Mouse (Mus musculus) liver, embryonic 13.5 days (tissue): Measurements from ENCODE around the gene Psmd12. TPM values are rescaled to one million over a fixed set of nuclear protein-coding genes. Genes with fewer than 3 reads are reported as not detected.

ENCODE experiments used
- ATAC-seq: fragments of 200-750 bp; cut with Nextera tagmentation; 2 replicates; pipeline ENCODE4 v1.8.0; 2017; ENCODE audit warnings: low read depth, mild to moderate bottlenecking, moderate number of reproducible peaks, moderate library complexity
- DNase-seq: peaks from one replicate; pipeline ENCODE4 v3.0.0; 2022
- H3K27ac ChIP-seq: fragments of 300-500 bp; sonication (generic); 2 replicates; pipeline ENCODE4 v1.5.1; 2015; ENCODE audit warnings: moderate library complexity, mild to moderate bottlenecking, inconsistent platforms
- H3K27me3 ChIP-seq: fragments of 300-500 bp; sonication (generic); 2 replicates; pipeline ENCODE4 v1.6.1; 2015; ENCODE audit warnings: mild to moderate bottlenecking, inconsistent platforms
- H3K36me3 ChIP-seq: fragments of 300-500 bp; sonication (generic); 2 replicates; pipeline ENCODE4 v1.6.1; 2015; ENCODE audit warnings: mild to moderate bottlenecking, inconsistent platforms
- H3K4me1 ChIP-seq: fragments of 300-500 bp; sonication (generic); replicated peaks from 2 replicates; pipeline ENCODE4 v1.6.1; 2015; ENCODE audit warnings: inconsistent platforms
- H3K4me2 ChIP-seq: fragments of 300-500 bp; sonication (generic); 2 replicates; pipeline ENCODE4 v1.6.1; 2015; ENCODE audit warnings: inconsistent platforms, mild to moderate bottlenecking, moderate library complexity
- H3K4me3 ChIP-seq: fragments of 300-500 bp; sonication (generic); replicated peaks from 2 replicates; pipeline ENCODE4 v1.5.1; 2015; ENCODE audit warnings: mild to moderate bottlenecking, inconsistent platforms
- H3K9ac ChIP-seq: fragments of 300-500 bp; sonication (generic); 2 replicates; pipeline ENCODE4 v1.6.1; 2015; ENCODE audit warnings: mild to moderate bottlenecking, inconsistent platforms
- H3K9me3 ChIP-seq: fragments of 300-500 bp; sonication (generic); replicated peaks from 2 replicates; pipeline ENCODE4 v1.6.1; 2016; ENCODE audit warnings: inconsistent platforms
- WGBS: fragments of 180-500 bp; shearing (Covaris S2); methylation state at CpG from one replicate; pipeline ENCODE4 v1.1.7; 2015; ENCODE audit not compliant: insufficient replicate concordance; 5-methylcytosine and 5-hydroxymethylcytosine counted together
- polyA plus RNA-seq: library from polyadenylated mRNA; unstranded; fragments of >200 nt; fragmentation: Nextera tagmentation; extraction: Ambion mirVana; gene quantifications from 2 replicates; pipeline ENCODE4 v1.2.1, GENCODE M21; 2015

Gene Psmd12
- polyA plus RNA-seq, 1 experiment from 2014 or later: 134 TPM

GRCm38 (mm10) chr11:107463251-107463681 lies 16.0 kb upstream of the Psmd12 start:
- WGBS: 85% methylated on average over 12 of the region's 12 CpGs
- no peak for ATAC-seq

DNA sequence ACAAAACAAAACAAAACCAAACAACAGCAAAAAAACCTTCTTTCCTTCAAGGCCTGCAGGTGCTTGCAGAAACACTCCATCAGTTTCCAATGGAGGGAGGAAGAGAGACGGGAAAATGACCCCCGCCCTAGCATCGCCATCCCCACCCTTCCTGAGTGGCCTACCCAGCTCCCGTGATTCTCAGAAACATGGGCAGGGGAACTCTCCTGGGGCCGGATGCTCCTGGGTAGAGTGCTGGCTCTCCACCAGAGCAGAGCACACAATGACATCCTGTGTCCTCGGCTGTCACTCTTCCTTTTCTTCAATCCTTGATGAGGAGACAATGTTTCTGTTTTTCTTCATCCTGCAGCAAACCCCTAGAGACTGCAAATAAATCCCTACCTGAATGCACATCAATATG lies 15.1 kb upstream of the Psmd12 start:
- Histone ChIP-seq H3K9me3 (0 out of 2 replicates have a peak, but pooled peaks cover 2% of the 10 kb centered on the region), H3K4me3 (no peak overlapping the region), H3K27me3 (no peaks in the 10 kb centered on the region), H3K27ac (no peak overlapping the region), H3K9ac (0 out of 2 replicates have a peak overlapping the region, but pooled peaks have one; percentile 28), H3K4me2 (no peak overlapping the region), H3K4me1 (peaks cover 52% of the 10 kb centered on the region), H3K36me3 (peaks cover 4% of the 10 kb centered on the region; the same call in 1 of the 2 replicates)
- DNase-seq (no peak), ATAC-seq (no peak)
- WGBS: 56% methylated on average over 6 of the region's 6 CpGs

More at GRCm38 (mm10) chr11:107463251-107463681, 16.0 kb upstream of the Psmd12 start:
- no peak overlapping the region for H3K27ac ChIP-seq
- DNase-seq: no peak
- no peak overlapping the region for H3K9ac ChIP-seq
- H3K4me1 ChIP-seq: peaks cover 57% of the 10 kb centered on the region
- H3K4me2 ChIP-seq: no peak overlapping the region
- no peaks in the 10 kb centered on the region for H3K27me3 ChIP-seq
- H3K36me3 ChIP-seq: peaks cover 4% of the 10 kb centered on the region; the same call in 1 of the 2 replicates
- H3K9me3 ChIP-seq: 0 out of 2 replicates have a peak, but pooled peaks cover 2% of the 10 kb centered on the region
- no peak overlapping the region for H3K4me3 ChIP-seq

GRCm38 (mm10) chr11:107465041-107465440 lies 14.2 kb upstream of the Psmd12 start:
- H3K4me2 ChIP-seq: no peak overlapping the region
- H3K27ac ChIP-seq: peak overlapping the region; percentile 32; the same call in 1 of the 2 replicates
- DNase-seq: no peak
- no peak for ATAC-seq
- H3K4me3 ChIP-seq: no peak overlapping the region
- no peak overlapping the region for H3K9ac ChIP-seq
- 85% methylated on average over 4 of the region's 4 CpGs for WGBS
- 0 out of 2 replicates have a peak, but pooled peaks cover 2% of the 10 kb centered on the region for H3K9me3 ChIP-seq
- no peaks in the 10 kb centered on the region for H3K27me3 ChIP-seq
- H3K36me3 ChIP-seq: peaks cover 4% of the 10 kb centered on the region; the same call in 1 of the 2 replicates
- H3K4me1 ChIP-seq: peaks cover 50% of the 10 kb centered on the region

DNA sequence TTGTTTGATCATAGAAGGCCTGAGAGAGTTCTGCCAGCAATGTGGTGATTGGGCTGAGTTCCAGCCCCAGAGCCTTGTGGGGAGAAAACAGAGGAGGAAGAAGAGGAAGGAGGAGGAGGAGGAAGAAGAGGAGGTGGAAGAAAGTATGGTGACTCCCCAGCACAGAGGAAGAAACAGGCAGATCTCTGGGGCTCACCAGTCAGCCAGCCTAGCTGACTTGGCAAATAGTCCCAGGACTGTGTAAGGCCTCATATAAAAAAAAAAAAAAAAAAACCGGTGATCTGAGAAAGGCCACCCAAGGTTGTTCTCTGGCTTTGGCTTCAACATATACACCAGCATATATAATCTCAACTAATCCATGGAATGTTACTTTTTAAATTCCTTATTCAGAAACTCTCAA lies 13.3 kb upstream of the Psmd12 start:
- 42% methylated on average over 1 of the region's 1 CpGs for WGBS
- Histone ChIP-seq H3K27ac (peak overlapping the region; percentile 74), H3K4me2 (no peak overlapping the region), H3K4me3 (no peak overlapping the region), H3K9ac (peak overlapping the region; percentile 24; the same call in 1 of the 2 replicates), H3K4me1 (peaks cover 53% of the 10 kb centered on the region), H3K9me3 (0 out of 2 replicates have a peak, but pooled peaks cover 2% of the 10 kb centered on the region), H3K36me3 (peaks cover 4% of the 10 kb centered on the region; the same call in 1 of the 2 replicates), H3K27me3 (no peaks in the 10 kb centered on the region)
- DNase-seq (no peak), ATAC-seq (no peak)

DNA sequence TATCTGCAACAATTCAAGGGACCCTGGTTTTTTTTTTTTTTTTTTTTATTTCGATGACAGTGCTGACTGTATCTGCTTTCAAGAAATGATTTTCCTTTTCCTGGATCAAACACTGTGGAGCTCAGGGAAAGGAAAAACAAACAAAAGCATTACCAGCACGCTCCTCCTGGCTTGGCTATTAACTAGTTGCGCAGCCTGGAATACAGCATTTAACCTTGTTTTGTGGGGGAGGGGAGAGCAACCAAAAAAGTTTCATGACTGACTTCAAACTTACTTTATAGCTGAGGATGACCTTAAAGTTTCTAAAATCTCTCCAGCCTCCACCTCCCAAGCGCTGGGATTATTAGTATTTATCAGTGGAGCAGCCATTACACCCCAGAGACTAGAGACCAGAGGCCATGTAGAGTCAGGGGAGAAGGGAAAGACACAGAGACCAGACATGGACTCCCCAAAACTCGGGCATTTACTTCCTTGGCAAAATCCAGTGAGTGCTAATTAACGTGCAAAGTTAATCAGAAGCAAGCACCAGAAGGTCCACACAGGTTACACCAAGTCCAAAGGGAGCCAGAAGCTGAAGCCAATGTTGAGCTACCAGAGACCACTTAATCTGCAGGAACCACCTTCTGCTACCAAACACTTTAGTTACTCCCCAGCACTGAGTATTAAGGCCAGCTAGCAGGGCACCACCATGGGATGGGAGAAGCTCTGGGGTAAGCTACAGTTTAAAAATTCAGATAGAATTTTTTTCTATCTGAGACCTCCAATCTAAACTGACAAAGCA lies 12.5 kb upstream of the Psmd12 start:
- DNase-seq (no peak), ATAC-seq (no peak)
- peaks cover 61% of the 10 kb centered on the region for H3K4me1 ChIP-seq
- H3K4me2 ChIP-seq: peak overlapping the region; percentile 38
- 0 out of 2 replicates have a peak, but pooled peaks cover 2% of the 10 kb centered on the region for H3K9me3 ChIP-seq
- H3K36me3 ChIP-seq: peaks cover 4% of the 10 kb centered on the region; the same call in 1 of the 2 replicates
- peak overlapping the region; percentile 74 for H3K27ac ChIP-seq
- WGBS: 51% methylated on average over 6 of the region's 6 CpGs
- peak overlapping the region; percentile 24 for H3K9ac ChIP-seq
- H3K4me3 ChIP-seq: no peak overlapping the region
- H3K27me3 ChIP-seq: no peaks in the 10 kb centered on the region

GRCm38 (mm10) chr11:107468252-107469030 lies 10.8 kb upstream of the Psmd12 start:
- H3K4me3 ChIP-seq: peak overlapping the region; percentile 91
- peak; percentile 74 for ATAC-seq
- peaks cover 61% of the 10 kb centered on the region for H3K4me1 ChIP-seq
- peaks cover 2% of the 10 kb centered on the region; the same call in 1 of the 2 replicates for H3K36me3 ChIP-seq
- peak overlapping the region; percentile 97 for H3K27ac ChIP-seq
- H3K9ac ChIP-seq: peak overlapping the region; percentile 96
- 3% methylated on average over 16 of the region's 16 CpGs for WGBS
- H3K4me2 ChIP-seq: peak overlapping the region; percentile 99
- no peaks in the 10 kb centered on the region for H3K27me3 ChIP-seq
- no peaks in the 10 kb centered on the region for H3K9me3 ChIP-seq
- peak; percentile 83 for DNase-seq

- H3K9me3 ChIP-seq: no peaks in the 10 kb centered on the region
- no peaks in the 10 kb centered on the region for H3K36me3 ChIP-seq
- peak overlapping the region; percentile 91 for H3K4me3 ChIP-seq
- peak; percentile 56 for ATAC-seq
- under 1% methylated on average over 38 of the region's 38 CpGs for WGBS
- no peaks in the 10 kb centered on the region for H3K27me3 ChIP-seq
- peak overlapping the region; percentile 99 for H3K4me2 ChIP-seq
- peak; percentile 71 for DNase-seq
- peak overlapping the region; percentile 96 for H3K9ac ChIP-seq
- peak overlapping the region; percentile 97 for H3K27ac ChIP-seq
- H3K4me1 ChIP-seq: peaks cover 56% of the 10 kb centered on the region
These were observed 10.2 kb upstream of the Psmd12 start for GRCm38 (mm10) chr11:107469031-107469522.

DNA sequence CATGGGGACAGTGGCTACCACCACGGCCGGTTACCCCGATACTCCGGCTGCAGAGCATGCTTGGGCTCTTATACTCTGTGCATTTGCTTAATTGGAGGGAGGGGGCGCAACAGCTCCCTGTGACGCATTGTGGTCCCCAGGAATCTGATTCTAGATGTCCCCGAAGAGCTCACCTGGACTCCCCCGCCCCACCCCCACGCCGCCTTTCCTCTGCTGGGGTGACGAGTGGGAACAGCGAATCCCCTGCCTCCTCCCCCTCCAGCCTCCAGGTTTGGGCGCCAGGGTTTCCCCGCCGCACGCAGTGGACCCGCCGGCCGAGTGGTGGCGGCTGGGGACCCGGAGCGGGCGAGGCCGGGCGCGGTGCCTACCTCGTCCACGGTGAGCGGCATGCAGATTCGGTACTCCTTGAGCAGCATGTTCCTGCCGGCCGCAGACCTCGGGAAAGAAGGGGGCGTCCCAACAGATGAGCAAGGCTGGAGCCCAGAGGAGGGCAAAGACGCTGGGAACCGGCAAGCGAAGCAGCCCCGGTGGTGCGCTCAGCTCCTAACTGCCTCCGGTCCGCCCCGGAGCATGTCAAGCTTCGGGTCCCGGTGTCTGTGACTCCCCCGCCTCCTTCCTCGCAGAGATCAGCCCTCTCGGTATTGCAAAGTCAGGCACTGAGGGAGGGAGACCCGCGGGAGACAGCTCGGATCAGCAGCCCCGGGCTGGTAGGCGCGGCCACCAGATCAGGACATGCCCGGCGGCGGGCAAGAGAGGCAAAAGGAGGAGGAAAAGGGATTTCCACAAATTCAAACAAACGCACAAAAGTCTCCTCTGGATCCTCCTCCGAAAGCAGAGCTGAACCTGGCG lies 9.5 kb upstream of the Psmd12 start:
- H3K4me1 ChIP-seq: peaks cover 52% of the 10 kb centered on the region
- H3K27ac ChIP-seq: peak overlapping the region; percentile 97
- peak; percentile 69 for DNase-seq
- H3K4me3 ChIP-seq: peak overlapping the region; percentile 91
- peak overlapping the region; percentile 99 for H3K4me2 ChIP-seq
- WGBS: under 1% methylated on average over 58 of the region's 59 CpGs
- H3K9ac ChIP-seq: peak overlapping the region; percentile 96
- peak; percentile 55 for ATAC-seq
- no peaks in the 10 kb centered on the region for H3K27me3 ChIP-seq
- H3K9me3 ChIP-seq: no peaks in the 10 kb centered on the region
- H3K36me3 ChIP-seq: no peaks in the 10 kb centered on the region

DNA sequence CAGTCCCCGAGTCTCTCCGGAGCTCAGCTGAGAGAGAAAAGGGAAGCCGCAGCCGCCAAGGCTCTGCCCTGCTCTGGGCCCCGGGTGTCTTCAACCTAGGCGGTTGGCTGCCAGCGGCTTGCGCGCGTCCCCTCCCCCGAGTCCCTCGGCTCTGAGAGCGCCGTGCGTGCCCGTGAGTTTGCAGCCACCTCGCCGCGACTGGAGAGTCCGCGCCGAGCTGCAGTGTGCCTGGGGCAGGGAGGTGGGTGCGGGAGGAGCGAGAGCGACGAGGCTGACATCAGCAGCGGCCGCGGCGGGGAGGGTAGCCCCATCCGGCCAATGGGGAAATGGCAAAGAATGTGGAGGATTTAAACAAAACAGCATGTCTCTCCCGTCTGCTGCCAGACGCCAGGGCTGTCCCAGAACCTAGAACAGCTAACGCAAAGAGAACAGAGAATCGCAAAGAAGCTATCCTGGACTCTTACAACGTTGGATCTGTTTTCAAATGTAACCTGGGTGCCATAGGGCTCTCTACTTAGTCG lies 8.7 kb upstream of the Psmd12 start, which contains the start of gene Pitpnc1:
Gene Pitpnc1, minus strand, starts transcription at position 179 of the 521 bp plus-strand sequence.
- Histone ChIP-seq H3K9me3 (no peaks in the 10 kb centered on the region), H3K4me2 (peak within 1 kb of the TSS; percentile 99), H3K9ac (peak within 1 kb of the TSS; percentile 96), H3K4me1 (peaks cover 44% of the 10 kb centered on the region), H3K36me3 (no peaks in the 10 kb centered on the region), H3K4me3 (peak within 1 kb of the TSS; percentile 91), H3K27ac (peak within 1 kb of the TSS; percentile 97), H3K27me3 (no peaks in the 10 kb centered on the region)
- ATAC-seq: peak; percentile 82
- DNase-seq: peak; percentile 87
- under 1% methylated on average over 37 of the region's 37 CpGs for WGBS

DNA sequence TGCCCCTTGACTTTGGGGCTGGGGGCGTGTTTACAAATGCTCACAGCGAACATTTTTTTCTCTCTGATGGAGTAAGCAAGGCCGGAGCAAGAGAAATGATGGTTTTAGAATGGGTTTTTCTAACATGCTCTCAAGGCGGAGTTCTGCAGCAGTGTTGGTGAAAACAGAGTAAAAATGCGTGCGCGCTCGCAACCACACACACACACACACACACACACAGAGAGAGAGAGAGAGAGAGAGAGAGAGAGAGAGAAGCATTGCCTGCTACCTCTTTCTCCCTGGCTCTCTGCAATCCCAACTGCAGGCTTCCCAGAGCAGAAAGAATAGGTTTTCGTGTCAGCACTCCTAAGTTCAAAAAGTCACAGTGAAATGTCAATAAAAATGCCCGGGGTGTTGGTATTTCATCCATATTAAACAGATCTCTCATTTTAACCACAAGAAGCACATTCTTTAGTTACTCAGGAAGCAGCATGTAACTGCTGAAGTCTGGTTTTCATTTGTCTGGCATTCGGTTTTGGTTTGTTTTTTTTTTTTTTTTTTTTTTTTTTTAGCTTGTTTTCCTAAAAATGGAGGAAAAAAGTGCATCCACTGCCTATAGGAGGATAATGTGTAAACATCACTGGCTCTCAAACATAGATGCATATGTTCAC lies 8.1 kb upstream of the Psmd12 start:
- DNase-seq: no peak
- peak overlapping the region; percentile 99 for H3K4me2 ChIP-seq
- H3K9me3 ChIP-seq: no peaks in the 10 kb centered on the region
- peak overlapping the region; percentile 91 for H3K4me3 ChIP-seq
- no peak for ATAC-seq
- peak overlapping the region; percentile 97 for H3K27ac ChIP-seq
- no peaks in the 10 kb centered on the region for H3K27me3 ChIP-seq
- peaks cover 39% of the 10 kb centered on the region for H3K4me1 ChIP-seq
- 11% methylated on average over 11 of the region's 11 CpGs for WGBS
- no peaks in the 10 kb centered on the region for H3K36me3 ChIP-seq
- H3K9ac ChIP-seq: peak overlapping the region; percentile 96
